Mouse (Mus musculus) monocyte, adult 5-6 weeks (primary cell): ENCODE data around the gene Foxk1. TPM values are rescaled to one million over a fixed set of nuclear protein-coding genes. Genes with fewer than 3 reads are reported as not detected.

Experiments used
- ATAC-seq: fragments of 153-309, 156-312 bp; replicated peaks from 2 replicates; pipeline ENCODE4 v1.8.0; 2017; ENCODE audit warnings: mild to moderate bottlenecking; ENCODE audit not compliant: low TSS enrichment, insufficient number of reproducible peaks, severe bottlenecking, poor library complexity, low FRiP score
- total RNA-seq: library from RNA; stranded (forward); fragments of 200-1000, 200-491, 200-594 nt; gene quantifications from 3 replicates; pipeline ENCODE4 v1.2.3, GENCODE M21; 2017

Gene Foxk1
- total RNA-seq, 1 experiment from 2014 or later: 17.6 TPM

DNA sequence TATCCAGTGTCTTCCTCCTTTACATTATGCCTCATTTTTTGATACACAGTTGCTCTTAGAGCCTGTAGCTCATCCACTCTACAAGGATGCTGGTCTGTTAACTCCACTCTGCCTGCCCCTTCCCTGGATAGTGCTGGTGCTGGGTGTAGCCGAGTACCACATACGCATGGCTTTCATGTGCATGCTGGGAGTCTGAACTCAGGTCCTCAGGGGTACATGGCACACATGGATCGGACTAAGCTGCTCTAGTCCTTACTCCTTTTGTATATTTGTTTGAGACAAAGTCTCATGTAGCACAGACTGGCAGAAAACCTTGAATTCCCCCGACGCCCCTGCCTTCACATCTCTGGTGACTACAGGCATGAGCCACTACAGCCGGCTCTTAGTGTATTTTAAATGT lies 15.0 kb upstream of the Foxk1 start:
- no peak for ATAC-seq

DNA sequence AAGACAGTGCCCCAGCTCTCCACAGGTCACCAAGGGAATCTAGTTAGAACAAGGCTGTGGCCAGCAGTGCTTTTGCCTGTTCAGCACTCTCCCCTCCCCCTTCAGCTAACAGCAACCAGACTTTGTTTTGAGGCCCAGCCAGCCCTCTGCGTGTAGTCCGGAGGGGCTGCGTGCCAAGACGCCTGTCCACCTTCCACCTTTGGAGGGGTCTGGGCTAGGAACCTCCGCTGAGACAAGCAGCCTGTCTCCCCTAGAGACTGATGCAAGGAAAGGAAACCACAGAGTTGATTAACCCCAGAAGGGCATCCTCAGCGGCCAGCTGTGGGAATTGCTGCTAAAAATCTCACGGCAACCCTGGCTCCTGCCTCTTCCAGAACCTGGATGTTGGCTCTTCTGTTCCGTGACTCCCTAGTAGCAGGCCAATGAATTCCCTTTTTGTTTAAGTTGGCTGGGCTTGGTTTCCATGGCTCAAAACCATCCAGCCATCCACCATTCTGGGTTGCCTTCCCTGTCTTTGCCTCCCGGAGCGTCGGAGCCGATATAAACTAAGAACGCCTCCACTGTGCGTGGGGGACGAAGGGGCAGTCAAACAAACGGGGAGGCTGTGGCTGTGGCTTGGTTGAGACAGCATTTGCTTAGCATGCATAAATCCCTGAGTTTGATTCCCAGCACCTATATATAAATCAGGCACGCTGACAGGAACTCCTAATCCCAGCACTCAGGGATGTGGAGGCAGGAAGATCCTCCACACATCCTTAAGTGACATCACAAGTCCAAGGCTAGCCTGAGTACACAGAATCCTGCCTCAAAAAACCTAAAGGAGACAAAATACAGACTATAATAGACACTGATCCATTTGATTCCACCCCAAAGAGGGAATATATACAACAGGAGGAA lies 14.3 kb upstream of the Foxk1 start:
- ATAC-seq: no peak

DNA sequence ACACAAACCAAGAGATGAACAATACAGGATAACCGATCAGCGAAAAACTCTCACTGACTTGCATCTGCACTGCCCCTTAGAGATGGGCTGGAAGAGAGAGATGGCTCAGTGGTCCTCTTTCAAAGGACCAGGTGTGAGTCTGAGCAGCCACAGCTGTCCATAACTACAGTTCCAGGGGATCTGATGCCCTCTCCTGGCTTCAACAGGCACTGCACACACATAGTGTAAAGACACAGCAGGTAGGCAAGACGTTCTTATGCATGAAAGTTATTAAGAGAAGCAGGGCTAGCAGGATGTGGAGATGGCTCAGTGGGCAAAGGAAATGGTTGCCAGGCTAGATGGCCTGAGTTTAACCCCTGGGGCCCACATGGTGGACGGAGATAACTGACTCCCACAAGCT lies 13.6 kb upstream of the Foxk1 start:
- ATAC-seq: no peak

DNA sequence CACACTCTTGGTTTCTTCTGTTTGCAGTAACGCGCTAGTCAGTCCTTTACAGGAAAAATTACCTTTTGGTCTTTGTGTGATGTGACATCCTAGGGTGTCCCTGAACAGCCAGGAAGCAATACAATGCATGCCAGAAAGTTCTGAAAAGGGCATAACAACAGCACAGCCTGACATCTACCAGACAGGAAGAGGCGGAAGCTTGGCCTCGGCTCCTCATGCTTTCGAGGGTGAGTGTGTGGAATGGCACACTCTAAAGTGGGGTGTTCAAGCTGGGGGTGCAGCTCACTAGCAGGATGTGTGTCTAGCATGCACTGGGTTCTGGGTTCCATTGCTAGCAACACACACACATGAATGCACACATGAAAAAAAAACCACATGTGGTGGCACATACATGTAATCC lies 9.6 kb upstream of the Foxk1 start:
- ATAC-seq: no peak

DNA sequence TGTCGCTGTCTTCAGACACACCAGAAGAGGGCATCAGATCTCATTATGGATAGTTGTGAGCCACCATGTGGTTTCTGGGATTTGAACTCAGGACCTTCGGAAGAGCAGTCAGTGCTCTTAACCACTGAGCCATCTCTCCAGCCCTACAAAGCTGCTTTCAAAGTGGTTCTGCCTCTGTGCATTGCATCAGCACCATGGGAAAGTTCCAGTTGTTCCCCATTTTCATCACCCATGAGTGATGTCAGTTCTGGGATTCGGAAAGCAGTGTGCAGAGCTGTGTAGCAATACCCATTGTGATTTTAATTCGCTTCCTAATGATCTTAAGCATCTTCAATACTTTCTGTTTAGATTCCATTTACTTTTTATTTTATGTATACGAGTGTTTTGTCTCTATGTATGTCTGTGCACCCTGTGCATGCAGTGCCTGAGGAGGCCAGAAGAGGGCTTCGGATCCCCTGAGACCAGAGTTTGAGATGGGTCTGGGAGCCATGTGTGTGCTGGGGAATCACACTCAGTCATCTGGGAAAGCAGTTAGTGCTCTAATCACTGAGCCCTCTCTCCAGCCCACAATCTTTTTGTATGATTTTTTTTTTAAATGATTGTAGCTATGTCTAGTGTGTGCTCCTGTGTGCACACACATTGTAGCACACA lies 6.6 kb upstream of the Foxk1 start:
- peak; percentile 89 for ATAC-seq

DNA sequence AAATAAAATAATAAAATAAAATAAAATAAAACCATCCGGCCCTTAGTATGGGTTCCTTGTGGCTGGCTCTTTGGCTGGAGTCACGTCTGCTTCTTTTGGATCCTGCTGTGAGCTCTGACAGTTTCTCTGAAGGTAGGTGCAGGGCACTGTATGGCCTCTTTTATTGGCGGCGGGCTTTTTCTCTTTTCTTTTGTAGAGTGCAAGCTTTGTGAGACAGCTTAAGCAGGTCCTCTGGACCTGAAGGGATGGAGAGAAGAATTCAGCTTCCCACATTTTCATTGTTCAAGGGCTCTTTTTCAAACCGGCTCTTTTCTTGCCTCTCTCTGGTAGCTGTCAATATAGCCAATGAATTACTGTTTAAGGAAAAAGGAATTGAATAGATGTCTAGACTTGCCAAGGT lies 5.4 kb upstream of the Foxk1 start:
- no peak for ATAC-seq

DNA sequence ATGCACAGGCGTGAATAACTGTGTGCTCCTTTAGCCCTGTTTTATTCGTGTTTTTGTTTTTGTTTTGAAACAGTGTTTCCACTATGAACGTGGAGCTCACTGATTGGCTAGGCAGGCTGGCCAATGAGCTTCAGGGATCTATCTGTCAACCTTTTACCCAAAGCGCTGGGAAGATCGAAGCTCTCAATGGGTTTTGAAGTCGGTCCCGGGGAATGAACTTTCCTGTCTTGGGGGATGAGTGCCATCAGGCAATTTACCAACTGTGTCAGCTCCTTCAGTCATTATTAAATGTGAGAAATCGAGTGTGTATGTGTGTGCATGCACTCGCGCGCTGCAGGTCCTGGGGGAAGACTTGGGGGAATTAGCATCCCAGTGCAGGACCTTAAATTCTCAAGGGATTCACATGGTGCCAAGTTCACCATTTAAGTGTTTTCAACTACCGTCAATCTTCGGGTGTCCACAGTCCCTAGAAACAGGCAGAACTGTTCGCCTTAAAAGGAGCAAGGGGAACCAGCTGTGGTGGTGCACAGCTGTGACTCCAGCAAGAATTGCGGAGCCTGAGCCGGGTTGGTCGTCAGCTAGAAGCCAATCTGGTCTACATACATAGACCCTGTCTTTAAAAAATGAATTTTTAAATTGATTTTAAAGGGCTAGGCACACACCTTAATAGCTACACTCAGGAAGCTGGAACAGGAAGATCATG lies 965 bp upstream of the Foxk1 start:
- ATAC-seq: no peak

DNA sequence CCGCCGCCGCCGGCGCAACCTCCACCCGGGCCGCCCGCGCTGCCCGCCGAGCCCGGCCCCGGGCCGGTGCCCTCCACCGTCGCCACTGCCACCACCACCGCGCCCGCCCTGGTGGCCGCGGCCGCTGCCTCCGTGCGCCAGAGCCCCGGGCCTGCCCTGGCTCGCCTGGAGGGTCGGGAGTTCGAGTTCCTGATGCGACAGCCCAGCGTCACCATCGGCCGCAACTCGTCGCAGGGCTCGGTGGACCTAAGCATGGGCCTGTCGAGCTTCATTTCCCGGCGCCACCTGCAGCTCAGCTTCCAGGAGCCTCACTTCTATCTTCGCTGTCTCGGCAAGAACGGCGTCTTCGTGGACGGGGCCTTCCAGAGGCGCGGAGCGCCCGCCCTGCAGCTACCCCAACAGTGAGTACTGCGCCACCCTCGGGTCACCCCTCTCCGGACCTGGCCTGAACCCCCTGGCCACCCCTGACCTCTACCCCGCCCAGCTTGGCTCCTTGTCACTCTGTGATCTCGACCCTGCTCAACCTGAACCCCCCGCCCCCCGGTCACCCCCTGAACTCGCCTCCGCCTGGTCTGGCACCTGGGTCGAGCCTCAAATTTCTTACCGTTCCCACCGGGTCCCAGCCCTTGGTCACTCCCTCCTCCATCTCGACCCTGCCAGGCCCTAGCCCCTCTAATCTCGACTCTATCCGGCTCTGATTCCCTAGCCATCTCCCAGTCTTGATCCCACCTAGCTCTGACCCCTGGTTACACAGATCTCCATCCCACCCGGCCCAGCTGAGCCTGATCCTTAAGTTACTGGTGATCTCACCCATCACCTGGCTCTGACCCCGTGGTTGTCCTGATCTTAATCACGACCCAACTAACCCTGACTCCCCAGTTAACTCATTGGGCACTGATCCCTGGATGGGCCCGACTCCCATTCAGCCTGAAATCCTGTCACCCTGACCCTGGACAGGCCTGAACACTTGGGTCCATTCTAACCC lies 636 bp downstream of the Foxk1 start:
- ATAC-seq: no peak

DNA sequence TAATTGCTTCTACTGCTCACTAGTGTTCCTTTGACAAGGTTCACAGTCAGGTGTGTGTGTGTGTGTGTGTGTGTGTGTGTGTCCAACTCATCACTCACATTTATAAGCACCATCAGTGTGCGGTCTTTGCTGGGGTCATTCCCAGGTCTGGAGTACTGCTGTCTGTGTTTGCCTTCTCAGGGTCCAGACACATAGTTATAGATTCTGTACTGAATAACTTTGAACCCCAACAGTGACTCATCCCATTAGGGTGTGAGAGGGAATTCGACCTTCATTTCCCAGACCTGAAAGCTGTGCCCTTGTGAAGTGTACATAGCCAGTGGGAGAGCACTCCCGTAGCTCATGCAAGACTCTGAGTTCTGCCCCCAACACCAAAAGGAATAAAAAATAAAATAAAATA lies 2.4 kb downstream of the Foxk1 start:
- ATAC-seq: no peak

DNA sequence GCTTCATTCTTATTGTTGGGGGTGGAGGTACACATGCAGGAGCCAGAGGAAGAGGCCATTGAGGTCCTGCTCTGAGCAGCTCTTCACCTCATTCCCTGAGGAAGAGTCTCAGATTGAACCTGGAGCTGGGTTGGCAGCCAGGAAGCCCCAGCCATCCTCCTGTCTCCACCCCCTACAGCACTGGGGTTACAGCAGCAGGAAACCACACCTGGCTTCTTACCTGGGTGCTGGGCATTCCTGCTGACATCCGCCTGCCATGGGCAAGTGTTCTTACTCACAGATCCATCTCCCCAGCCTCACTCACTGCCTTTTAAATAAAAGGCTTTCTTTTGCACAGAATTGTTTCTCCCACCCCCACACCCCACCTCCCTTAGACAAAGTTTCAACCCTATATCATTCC lies 3.0 kb downstream of the Foxk1 start:
- ATAC-seq: no peak

DNA sequence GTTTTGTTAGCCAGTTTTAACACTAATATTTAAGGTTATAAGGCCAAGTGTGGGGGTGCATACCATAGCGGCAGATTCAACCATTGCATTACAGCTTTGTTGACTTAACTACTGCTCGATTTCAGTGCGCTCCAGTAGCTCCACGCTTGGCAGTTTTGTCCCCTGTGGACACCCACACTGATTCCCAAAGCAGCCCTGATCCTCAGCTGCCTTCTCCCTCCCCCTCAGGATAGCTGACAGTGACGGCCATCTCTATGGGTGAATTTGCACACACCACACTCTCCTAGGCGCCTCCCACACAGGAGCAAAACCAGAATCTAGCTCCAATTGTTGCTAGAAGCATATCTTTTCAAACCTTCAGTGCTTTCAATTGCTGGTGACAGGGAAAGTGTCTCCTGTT lies 4.1 kb downstream of the Foxk1 start:
- ATAC-seq: no peak

DNA sequence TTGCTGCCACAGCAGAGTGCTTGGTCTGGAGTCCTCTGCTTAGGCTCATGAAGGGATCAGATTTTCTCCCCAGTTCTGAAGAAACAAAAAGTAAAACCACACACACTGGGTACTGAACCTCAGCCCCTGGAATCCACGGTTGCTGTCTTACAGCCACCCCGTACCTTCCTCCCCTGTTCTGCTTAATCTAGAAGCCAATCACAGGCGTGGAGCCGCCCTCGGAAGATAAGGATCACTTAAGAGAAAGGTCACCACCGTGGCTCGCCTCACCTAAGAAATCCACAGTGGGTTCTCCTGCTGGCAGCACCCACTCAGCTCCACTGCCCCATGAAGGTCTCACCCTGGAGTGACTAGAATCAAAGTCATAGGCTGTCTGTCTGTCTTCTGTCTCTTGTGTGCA lies 5.1 kb downstream of the Foxk1 start:
- no peak for ATAC-seq

DNA sequence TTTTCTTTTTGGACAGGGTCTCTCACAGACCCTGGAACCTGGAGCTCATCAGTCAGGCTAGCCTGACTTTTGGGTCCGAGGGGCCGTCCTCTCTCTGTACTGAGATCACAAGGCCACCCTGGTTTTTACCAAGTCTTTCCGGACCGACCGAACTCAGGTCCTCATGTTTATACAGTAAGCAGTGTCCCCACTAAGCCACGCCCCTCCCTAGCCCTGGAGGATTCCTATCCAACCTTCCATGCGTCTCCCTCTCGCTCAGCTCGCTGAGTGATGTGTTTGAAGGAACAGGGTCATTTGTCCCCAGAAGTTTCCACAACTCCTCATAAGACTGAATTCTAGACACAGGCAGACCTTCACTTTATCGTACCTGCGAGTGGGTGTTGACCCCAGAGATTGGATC lies 5.6 kb downstream of the Foxk1 start:
- no peak for ATAC-seq

DNA sequence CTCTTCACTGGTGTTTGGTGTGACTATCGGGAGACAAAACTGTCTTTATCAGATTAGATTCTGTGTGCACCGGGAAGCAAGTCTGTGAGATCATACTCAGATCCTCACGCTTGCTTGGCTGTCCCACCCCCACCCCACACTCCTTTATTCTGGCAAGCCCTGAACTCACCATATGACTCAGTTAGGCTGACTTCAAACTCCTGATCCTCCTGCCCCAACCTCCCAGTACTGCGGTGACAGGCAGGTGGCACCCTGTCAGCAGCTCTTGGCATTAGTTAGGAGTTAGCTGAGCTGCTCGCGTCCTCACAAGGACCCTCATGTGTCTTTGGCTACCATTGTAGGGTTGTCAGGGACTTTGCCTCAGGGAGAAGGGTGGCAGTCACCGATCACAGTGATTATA lies 6.1 kb downstream of the Foxk1 start:
- no peak for ATAC-seq

DNA sequence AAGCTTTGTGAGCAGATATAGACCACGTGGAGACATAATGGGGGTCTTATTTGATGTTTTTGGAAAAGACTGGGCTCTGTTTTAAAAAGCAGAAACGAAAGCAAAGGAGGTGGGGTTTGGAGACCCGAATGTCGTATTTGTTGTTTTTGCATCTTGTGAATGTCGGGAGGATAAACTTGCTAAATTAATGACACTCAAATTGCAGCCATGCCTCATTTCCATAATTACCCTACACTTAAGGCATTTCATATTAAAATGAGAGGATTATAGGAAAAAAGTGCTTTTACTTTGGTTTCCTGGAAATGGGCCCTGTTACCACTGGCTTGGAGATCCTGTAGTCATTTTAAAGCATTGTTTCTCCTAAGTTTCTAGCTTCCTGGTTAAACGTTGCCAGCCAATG lies 7.9 kb downstream of the Foxk1 start:
- ATAC-seq: no peak

DNA sequence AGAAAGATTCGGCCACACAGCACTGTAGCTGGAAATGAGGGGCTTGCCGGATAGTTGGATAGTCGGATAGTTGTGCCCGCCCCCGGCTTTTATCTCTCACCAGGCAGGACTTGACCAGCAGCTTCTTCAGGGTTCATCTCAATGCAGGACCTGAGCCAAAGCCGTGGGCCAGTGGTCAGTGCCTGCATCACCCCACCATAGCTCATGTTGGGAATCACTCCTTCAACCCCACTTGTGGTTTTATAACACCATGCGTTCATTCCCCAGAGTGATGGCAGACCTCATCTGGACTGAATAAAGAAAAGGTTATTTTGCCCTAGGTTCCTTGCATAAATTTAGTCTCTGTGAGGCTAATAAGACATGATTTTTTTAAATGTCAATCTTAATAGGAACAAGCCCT lies 9.1 kb downstream of the Foxk1 start:
- no peak for ATAC-seq

DNA sequence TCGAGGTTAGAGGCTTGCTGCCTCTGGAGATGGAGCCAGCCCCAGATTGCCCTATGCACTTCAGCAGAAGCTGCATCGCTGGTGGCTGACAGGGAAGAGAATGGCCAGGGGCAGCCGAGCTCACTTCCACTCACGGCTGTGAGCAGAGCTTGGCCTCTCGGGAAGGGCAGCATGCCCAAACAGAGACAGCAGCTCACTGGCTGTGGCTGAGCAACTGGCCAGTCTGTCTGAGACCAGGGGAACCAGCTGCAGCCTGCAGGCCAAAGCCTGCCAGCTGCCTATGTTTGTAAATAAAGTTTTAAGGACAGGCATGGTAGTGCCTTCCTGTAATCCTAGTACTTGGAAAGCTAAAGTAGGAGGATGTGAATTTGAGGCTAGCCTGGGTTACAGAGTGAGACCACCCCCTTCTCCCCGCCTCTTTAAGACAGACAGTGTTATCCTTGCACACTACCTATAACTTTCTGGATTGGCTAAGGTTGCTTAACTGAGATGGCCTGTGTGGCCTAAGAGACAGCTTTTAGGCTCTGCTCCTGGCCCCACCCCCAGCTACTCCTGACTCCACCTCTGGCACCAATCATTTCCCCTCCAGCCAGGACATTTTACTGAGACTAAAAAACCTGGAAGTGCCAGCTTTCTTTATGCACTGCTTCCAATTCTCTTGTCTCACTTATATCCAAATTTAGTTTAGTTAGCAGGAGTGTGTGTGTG lies 11.5 kb downstream of the Foxk1 start:
- no peak for ATAC-seq
